Mouse (Mus musculus) CH12.LX (cell line): Measurements from ENCODE around the gene Tdrd3. TPM values are rescaled to one million over a fixed set of nuclear protein-coding genes. Genes with fewer than 3 reads are reported as not detected.

Experiments
- DNase-seq: peaks from one replicate; pipeline ENCODE4 v3.0.0-alpha.2; 2013; ENCODE audit errors: extremely low read depth
- H3K27ac ChIP-seq: 2 replicates; pipeline ENCODE4 v1.5.1; 2012; ENCODE audit warnings: low read depth, mild to moderate bottlenecking, control low read depth, moderate library complexity; ENCODE audit not compliant: insufficient read depth
- H3K27me3 ChIP-seq: replicated peaks from 2 replicates; pipeline ENCODE3; 2012; ENCODE audit warnings: inconsistent platforms
- H3K36me3 ChIP-seq, 2 experiments: replicated peaks in 1 of 2; 2 replicates each; pipeline versions ENCODE3 to v1.6.1; 2012; ENCODE audit warnings: inconsistent platforms in 1 of 2, low read length in 1 of 2, mild to moderate bottlenecking in 1 of 2, mixed read lengths in 1 of 2, moderate library complexity in 1 of 2; ENCODE audit not compliant: control insufficient read depth in 1 of 2, insufficient read depth in 1 of 2
- H3K4me1 ChIP-seq, 2 experiments: 2 replicates each; pipeline ENCODE4 v1.6.1; 2012; ENCODE audit warnings: inconsistent platforms in 1 of 2, moderate library complexity in 1 of 2; ENCODE audit not compliant: insufficient read depth in 2 of 2, control insufficient read depth in 1 of 2
- H3K4me2 ChIP-seq: 2 replicates; pipeline ENCODE4 v1.6.1; 2012; ENCODE audit warnings: low read depth, mild to moderate bottlenecking, control low read depth; ENCODE audit not compliant: poor library complexity, insufficient read depth, severe bottlenecking
- H3K4me3 ChIP-seq, 3 experiments: fragments of 150-350 bp in 1 of 3; sonication (generic) in 1 of 3; replicated peaks in 1 of 3; 2 replicates each; pipeline versions ENCODE3 to v1.5.1; 2011 to 2012; ENCODE audit warnings: low read depth in 2 of 3, low read length in 2 of 3, mild to moderate bottlenecking in 2 of 3, moderate library complexity in 2 of 3, control low read depth in 1 of 3, improper control_type of control experiment in 1 of 3, inconsistent platforms in 1 of 3, mixed read lengths in 1 of 3; ENCODE audit not compliant: poor library complexity in 1 of 3
- H3K79me2 ChIP-seq: replicated peaks from 2 replicates; pipeline ENCODE4 v1.6.1; 2012; ENCODE audit warnings: mild to moderate bottlenecking, moderate library complexity; ENCODE audit not compliant: control insufficient read depth, poor library complexity, insufficient read depth, severe bottlenecking; ENCODE audit errors: extremely low read depth
- H3K9ac ChIP-seq: 2 replicates; pipeline ENCODE4 v1.6.1; 2012; ENCODE audit warnings: low read depth, mild to moderate bottlenecking, control low read depth, moderate library complexity; ENCODE audit not compliant: insufficient read depth
- H3K9me3 ChIP-seq: replicated peaks from 2 replicates; pipeline ENCODE3; 2012; ENCODE audit warnings: low read length, inconsistent platforms, mixed read lengths
- BHLHE40 ChIP-seq: IDR thresholded peaks from 2 replicates; pipeline ENCODE4 v1.6.1; 2011; ENCODE audit warnings: mild to moderate bottlenecking, low read depth, low read length, improper control_type of control experiment
- CTCF ChIP-seq, 2 experiments: IDR thresholded peaks in 1 of 2; conservative IDR thresholded peaks in 1 of 2; 2 replicates each; pipeline ENCODE4 v1.5.1; 2011 to 2012; ENCODE audit warnings: low read depth in 2 of 2, low read length in 2 of 2, improper control_type of control experiment in 1 of 2, inconsistent platforms in 1 of 2, mild to moderate bottlenecking in 1 of 2, moderate library complexity in 1 of 2
- E2F4 ChIP-seq: IDR thresholded peaks from 2 replicates; pipeline ENCODE4 v1.6.1; 2011; ENCODE audit warnings: low read depth, low read length, improper control_type of control experiment; ENCODE audit not compliant: insufficient replicate concordance
- ELF1 ChIP-seq: IDR thresholded peaks from 2 replicates; pipeline ENCODE4 v1.6.1; 2014; ENCODE audit warnings: low read depth, mild to moderate bottlenecking, inconsistent platforms, low read length, improper control_type of control experiment
- ETS1 ChIP-seq: conservative IDR thresholded peaks from 2 replicates; pipeline ENCODE4 v1.6.1; 2012; ENCODE audit warnings: low read depth, mild to moderate bottlenecking, inconsistent platforms, low read length, improper control_type of control experiment, moderate library complexity
- GABPA ChIP-seq: IDR thresholded peaks from 2 replicates; pipeline ENCODE4 v1.6.1; 2012; ENCODE audit warnings: low read depth, low read length, improper control_type of control experiment, inconsistent platforms; ENCODE audit not compliant: insufficient replicate concordance
- KAT2A ChIP-seq: IDR thresholded peaks from 2 replicates; pipeline ENCODE4 v1.6.1; 2012; ENCODE audit warnings: low read length, improper control_type of control experiment, inconsistent platforms; ENCODE audit not compliant: insufficient replicate concordance
- NRF1 ChIP-seq: IDR thresholded peaks from 2 replicates; pipeline ENCODE4 v1.6.1; 2014; ENCODE audit warnings: low read depth, mild to moderate bottlenecking, inconsistent platforms, low read length, improper control_type of control experiment, moderate library complexity
- POLR2A ChIP-seq: IDR thresholded peaks from 2 replicates; pipeline ENCODE4 v1.6.1; 2011; ENCODE audit warnings: low read depth, mild to moderate bottlenecking, improper control_type of control experiment, low read length
- RCOR1 ChIP-seq: conservative IDR thresholded peaks from 2 replicates; pipeline ENCODE4 v1.6.1; 2012; ENCODE audit warnings: low read depth, mild to moderate bottlenecking, inconsistent platforms, low read length, improper control_type of control experiment
- UBTF ChIP-seq: IDR thresholded peaks from 2 replicates; pipeline ENCODE4 v1.6.1; 2012; ENCODE audit warnings: low read depth, mild to moderate bottlenecking, inconsistent platforms, low read length, improper control_type of control experiment, moderate library complexity
- ZMIZ1 ChIP-seq: IDR thresholded peaks from 2 replicates; pipeline ENCODE4 v1.6.1; 2012; ENCODE audit warnings: low read depth, mild to moderate bottlenecking, inconsistent platforms, low read length, improper control_type of control experiment
- dilution Hi-C: fragments of 300-500 bp; cut with MboI; formaldehyde crosslinking; loops from 2 replicates; pipeline ENCODE4 v1.14.3; 2020; ENCODE audit warnings: low sequenced_read_pairs; ENCODE audit not compliant: extremely low pct_unique_long_range_greater_than_20kb, extremely low pct_ligation_motif_present
- in situ Hi-C: fragments of 300-500 bp; cut with MboI; formaldehyde crosslinking; loops from 3 replicates; pipeline ENCODE4 v1.14.3; 2019; ENCODE audit warnings: low sequenced_read_pairs, low pct_ligation_motif_present, low pct_unique_long_range_greater_than_20kb, mixed read lengths
- polyA plus RNA-seq: library from polyadenylated mRNA; unstranded; fragments of >175 nt; gene quantifications from 2 replicates; pipeline ENCODE4 v1.2.1, GENCODE M21; 2012; ENCODE audit warnings: low read depth; ENCODE audit not compliant: insufficient read length
- total RNA-seq, 2 experiments: library from RNA; depleted of rRNA; stranded (reverse); fragments of 300-350 nt in 1 of 2; fragments of >200 nt in 1 of 2; gene quantifications; 2 replicates each; pipeline ENCODE4 v1.2.3; 2012 to 2014

The Tdrd3 gene
- total and polyA plus RNA-seq, 3 experiments, result 6.5 to 12.8 (median 10.9) TPM

GRCm38 (mm10) chr14:87572453-87572852, 156.0 kb downstream of the Tdrd3 start:
- no peak overlapping the region for H3K9ac ChIP-seq
- dilution Hi-C loops, result no loop called here
- in situ Hi-C loops, result no loop called here
- TF ChIP-seq KAT2A (no peak), ETS1 (no peak), NRF1 (no peak), GABPA (no peak), CTCF (conservative IDR thresholded peaks at IDR 0.05 in 1 of 2, IDR thresholded peaks at IDR 0.05 in 1 of 2; ENCODE audit: low read depth in 2 of 2, low read length in 2 of 2) (no peak), POLR2A (no peak), ELF1 (no peak), ZMIZ1 (no peak), UBTF (no peak)
- H3K27ac ChIP-seq, result no peak overlapping the region
- H3K9me3 ChIP-seq, result no peaks in the 10 kb centered on the region
- no peak for DNase-seq
- no peaks in the 10 kb centered on the region for H3K4me1 ChIP-seq
- H3K79me2 ChIP-seq, result no peaks in the 10 kb centered on the region
- no peak overlapping the region for H3K4me3 ChIP-seq
- H3K27me3 ChIP-seq, result peaks cover 4% of the 10 kb centered on the region
- no peaks in the 10 kb centered on the region for H3K36me3 ChIP-seq
- H3K4me2 ChIP-seq, result no peak overlapping the region

- no peak for DNase-seq
- dilution Hi-C loops, result no loop called here
- Histone ChIP-seq H3K27me3 (peaks cover 2% of the 10 kb centered on the region), H3K36me3 (no peaks in the 10 kb centered on the region), H3K27ac (no peak overlapping the region), H3K4me1 (no peaks in the 10 kb centered on the region), H3K9ac (no peak overlapping the region), H3K4me2 (no peak overlapping the region)
- in situ Hi-C loops, result no loop called here
- no peak for TF ChIP-seq RCOR1
- no peak for TF ChIP-seq E2F4
- no peak for TF ChIP-seq BHLHE40
- TF ChIP-seq, all 38 proteins: peak for 0
- H3K4me3 ChIP-seq, result no peak overlapping the region
- no peaks in the 10 kb centered on the region for H3K79me2 ChIP-seq
- H3K9me3 ChIP-seq, result no peaks in the 10 kb centered on the region
Observed at GRCm38 (mm10) chr14:87582610-87583009, 166.2 kb downstream of the Tdrd3 start.
